Mouse (Mus musculus) retina, postnatal 7 days (tissue): ENCODE measurements around the gene Arl4c.
"Not testable (repeated sequence)": the region's sequence is repeated elsewhere in the genome, so short reads cannot be mapped to it uniquely, and the experiment has no call there.

ENCODE experiments used
- DNase-seq: peaks from one replicate; pipeline ENCODE4 v3.0.0-alpha.2; 2012; ENCODE audit warnings: low read depth, low spot score

Arl4c gene

DNA sequence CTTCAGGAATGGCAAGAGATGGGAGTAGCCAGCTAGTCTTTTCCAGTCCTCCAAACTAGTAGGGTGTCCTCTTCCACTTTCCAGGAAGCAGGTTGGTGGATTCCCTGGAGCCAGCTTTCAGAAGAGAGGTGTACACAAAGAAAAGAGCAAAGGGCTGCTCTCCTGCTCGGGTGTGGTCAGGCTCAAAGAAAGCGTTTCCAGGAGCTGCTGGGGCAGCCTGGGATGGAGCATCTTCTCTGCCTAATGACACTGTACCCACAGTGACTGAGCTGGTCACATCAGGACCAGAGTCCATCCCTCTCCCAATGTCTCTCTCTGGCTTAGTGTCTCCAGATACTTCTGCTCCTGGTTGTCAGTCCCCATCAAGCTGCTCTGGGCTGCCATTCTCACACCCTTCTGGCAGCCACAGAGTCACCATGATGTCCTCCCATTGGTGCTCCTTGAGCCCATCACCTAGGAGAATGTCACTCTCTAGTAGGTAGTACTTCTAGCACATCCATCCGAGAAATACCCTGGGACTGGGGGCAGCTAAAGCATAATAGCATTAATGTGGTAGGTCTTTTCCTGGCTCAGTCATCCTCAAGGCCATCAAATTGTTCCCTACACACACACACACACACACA lies 46.4 kb downstream of the Arl4c start:
- no peak for DNase-seq

DNA sequence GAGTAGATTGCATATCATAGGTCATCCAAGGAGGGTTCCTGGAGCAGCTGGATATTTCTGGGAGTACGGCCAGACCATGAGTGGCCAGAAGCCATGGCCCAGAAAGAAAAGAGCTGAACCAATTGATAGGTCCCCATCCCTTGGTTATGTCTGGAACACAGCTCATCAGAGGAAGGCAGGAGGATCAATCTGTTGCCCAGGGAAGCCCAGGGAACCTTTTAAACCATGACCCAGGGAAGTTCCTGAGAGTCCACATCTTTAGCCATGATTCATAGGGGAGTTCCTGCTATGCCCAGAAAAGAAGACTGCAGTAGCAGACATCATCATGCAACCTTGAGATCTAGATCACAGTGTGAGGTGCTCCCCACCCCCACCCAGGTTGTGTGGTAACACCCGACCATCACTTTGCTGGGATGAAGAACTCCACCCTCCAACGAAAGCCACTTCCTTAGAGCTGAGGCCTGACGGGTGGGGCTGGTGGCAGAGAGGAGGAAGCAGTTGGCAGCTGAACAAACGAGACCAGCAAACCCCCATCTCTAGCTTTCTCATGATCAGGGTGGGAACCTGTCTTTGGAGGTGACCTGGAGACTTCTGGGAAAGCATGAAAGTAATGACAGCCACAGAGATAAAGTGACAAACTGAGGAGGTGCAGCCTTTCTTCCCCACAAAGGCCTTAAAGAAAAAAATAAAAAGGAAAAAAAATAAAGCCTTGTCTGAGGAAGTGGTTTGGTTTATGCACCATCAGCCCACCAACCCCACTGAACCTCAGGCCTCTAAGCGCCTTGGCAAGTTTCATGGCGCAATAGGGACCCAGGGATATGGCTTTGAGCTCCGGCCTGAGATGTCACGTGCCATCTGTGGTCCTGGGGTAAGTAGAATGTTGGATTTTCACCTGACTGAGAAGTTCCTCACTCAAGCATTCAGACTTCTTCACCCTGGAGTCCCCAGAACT lies 47.2 kb downstream of the Arl4c start:
- DNase-seq = no peak

DNA sequence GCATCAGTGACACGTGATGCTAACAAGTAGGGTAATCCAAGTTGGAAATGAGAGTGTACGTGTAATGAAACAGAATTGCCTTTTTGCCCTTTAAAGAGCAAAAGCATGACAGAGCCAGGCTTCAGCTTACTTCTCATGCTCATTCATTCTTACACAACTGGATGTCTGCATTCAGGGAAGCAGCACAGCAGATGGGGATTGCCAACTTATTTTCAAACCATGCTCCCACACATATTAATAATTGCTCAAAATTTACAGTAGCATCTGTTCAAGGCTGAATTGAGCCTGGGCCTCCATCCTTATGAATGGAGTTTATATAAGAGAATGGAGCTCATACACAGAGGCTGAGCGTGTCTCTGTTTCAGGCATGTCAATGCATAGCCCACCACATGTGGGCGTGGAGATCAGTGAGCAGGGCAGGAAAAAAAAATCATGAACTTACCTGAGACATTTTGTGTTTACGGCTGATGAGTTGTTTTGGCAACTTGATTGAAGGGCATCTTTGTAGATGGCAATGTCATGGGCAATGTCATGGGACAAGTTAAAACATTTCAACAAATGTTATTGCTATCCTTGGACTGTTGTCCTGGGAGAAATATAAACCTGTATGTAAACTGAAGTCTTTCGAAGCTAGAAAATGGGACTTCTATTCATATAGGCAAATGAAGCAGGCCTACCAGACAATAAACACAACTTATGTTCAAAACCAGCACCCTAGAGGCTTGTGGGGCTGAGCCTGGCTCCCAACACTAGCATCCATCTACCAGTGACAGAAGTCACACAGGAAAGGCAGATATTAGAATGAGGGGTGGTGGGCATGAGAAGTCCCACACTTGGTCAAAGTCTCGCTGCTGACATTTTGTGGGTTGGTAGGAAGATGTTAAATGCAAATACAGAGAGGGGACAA lies 48.2 kb downstream of the Arl4c start:
- DNase-seq = no peak

DNA sequence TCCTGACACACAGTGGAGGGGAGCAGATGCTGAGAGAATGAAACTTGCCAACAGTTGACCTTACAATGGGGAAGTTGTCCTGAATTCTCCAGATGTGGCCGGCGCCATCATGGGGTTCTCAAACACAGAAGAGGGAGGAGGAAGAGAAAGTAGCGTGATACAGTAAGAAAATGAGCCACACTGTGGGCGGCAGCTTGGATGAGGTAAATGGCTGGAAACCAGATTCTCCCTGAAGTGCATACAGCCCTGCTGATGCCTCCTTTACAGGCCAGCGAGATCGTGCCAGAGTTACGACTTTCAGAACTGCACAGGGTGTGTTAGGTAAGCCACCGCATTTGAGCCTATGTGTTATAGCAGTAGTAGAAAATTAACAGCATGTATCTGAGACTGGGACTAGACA lies 49.3 kb downstream of the Arl4c start:
- no peak for DNase-seq

DNA sequence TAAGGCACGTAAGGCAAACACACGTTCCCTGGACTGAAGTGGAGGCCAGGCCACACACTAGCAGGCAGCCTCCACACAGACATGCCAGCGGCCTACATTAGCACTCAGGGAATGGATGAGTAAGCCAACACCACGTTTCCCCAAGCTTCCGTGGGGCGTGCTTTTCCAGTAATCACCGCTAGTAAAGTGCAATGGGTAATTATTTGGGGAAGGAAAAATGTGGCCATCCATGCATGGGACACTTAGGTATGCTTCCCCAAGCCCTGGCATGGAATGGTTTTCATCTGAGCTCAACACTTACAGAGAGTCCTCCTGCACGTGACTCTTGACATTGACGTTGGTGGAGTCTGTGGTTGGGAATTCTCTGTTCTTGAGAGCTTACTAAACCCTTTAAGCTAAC lies 50.4 kb downstream of the Arl4c start:
- DNase-seq = no peak

DNA sequence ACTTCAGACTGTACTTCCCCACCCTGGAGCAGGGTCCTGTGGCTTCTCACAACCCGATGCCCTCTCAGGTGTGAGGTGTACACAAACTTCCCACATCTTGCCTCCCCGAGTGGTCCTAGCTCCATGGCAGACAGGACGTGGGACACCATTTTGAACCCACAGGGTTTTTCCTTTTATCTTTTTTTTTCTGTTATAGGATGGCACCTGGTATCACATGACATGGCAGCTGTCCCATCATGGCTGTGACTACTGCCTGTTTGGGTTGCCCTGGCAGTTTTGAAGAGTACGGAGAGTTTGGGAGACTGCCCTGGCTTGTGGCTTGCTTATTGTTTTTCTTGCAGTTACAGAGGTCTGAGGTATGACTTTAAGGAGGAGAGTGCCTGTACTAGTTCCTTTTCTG lies 53.3 kb downstream of the Arl4c start:
- DNase-seq = no peak

DNA sequence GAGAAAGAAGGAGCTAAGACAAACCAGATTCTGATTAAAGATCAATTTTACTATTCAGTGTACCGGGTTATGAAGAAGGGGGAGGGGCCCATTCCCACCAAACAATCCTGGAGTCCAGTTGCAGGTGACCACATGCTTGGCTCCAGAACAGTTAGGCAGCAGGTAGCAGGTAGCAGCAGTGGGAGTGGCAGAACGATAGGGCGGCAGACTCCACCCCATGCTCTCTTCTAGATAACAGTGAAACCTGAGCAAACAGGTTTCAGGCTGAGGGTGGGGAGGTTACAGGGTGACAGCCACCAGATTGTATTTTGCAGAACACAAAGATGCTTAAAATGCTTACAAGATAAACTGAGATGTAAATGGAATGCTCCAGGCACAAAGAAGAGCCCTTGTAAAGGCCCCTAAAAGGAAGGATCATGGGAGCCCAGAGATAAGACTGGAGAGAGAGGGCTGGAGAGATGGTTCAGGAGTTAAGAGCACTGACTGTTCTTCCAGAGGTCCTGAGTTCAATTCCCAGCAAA lies 56.4 kb downstream of the Arl4c start:
- no peak for DNase-seq

DNA sequence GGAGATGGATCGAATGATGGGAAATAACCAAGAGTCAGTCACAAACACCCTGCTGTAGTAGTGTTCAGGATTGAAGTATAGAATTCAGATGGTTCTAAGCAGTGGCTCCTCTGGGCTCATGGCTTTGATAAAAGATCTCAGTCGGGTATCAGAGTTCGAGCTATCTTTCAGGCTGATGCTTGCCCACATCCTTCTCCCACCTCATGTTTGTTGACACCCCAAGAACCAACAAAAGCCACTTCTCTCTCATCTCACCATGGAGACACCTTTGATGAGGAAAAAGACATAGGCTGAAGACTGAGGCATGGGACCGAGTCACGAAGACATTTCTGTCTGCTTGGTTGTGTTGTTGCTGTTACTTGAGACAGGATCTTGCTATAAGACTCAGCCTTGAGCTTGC lies 57.6 kb downstream of the Arl4c start:
- no peak for DNase-seq

DNA sequence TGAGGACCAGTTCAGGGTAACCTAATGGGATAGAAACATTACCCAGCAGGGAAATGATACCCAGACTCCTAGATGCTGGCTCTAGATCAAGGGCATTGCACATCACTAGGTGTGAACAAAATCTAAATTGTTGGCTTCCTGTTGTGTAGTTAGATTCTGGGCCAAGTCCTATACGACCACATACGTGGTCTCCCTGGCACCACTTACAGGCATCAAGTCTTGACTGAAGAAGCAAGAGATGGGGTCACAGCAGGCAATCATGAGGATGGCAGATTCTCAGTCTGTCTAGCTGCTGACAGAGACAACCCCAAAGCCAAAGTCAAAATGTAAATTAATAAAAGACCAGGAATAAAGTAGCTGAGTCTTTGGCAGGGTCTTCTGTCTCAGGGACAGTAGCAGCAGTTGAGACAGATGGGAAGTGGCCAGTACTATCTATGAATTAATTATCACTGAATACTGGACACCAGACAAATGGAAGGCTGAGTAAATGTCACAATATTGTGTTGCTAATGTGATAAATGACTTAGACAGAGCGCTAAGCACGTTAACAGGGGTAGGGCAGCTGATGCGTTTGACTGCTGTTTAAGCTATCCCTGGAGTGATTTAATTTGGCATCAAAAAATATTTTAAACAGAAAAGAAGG lies 58.7 kb downstream of the Arl4c start:
- no peak for DNase-seq

DNA sequence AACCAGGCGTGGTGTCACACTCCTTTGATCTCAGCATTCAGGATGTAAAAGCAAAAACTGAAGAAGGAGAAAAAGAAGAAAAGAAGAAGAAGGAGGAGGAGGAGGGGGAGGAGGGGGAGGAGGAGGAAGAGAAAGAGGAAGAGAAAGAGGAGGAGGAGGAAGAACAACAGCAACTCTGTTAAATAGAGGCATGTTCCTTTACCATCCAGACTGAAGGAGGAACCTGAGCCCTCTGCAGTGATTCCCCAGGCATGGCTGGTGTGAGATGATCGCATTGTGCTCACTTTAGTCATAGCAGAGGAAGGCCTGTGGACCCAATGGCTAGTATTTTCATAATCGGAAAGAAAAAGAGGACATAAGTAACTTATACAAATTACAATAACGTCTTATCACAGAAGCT lies 59.3 kb downstream of the Arl4c start:
- no peak for DNase-seq

DNA sequence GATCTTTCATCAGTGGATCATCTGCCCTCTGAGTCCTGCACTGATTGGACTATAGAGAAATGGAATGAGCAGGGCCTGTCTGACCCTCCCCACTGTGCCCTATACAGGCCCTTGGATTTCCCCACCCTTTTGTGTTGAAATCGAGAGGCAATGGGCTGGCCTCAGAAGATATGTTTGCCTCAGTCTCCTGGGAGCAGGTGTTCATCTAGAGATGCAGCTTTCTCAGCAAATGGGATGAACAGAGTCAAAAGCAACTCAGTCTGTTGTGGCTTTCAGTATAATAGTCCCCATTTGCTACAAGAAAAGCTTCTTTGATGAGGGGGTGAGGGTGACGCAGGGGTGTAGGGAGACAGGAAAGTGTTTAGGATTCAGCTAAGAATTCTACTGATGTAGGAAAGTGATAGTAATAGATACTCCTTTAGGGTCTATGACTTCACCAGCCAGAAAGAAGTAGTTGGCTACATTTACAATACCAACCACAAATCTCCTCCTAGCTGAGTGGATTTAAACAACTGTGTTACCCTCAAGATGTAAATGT lies 60.3 kb downstream of the Arl4c start:
- no peak for DNase-seq

DNA sequence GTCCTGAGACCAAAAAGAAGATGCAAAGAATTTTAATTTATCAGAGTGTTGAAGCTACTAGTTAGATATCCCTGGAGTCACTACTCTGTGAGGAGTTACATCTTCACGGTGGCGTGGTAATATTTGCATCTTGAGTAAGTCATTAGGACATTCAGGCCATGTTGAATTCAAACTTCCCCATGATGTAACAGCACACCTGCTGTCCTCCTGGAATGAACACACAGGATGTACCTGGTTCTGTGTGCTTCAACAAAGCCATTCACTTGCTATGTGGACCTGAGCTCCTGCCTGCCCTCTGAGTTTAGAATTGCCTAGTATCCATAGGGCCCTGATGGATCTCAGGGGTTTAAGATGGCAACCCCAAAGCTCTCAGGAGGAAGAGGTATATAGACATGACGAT lies 60.8 kb downstream of the Arl4c start:
- no peak for DNase-seq

DNA sequence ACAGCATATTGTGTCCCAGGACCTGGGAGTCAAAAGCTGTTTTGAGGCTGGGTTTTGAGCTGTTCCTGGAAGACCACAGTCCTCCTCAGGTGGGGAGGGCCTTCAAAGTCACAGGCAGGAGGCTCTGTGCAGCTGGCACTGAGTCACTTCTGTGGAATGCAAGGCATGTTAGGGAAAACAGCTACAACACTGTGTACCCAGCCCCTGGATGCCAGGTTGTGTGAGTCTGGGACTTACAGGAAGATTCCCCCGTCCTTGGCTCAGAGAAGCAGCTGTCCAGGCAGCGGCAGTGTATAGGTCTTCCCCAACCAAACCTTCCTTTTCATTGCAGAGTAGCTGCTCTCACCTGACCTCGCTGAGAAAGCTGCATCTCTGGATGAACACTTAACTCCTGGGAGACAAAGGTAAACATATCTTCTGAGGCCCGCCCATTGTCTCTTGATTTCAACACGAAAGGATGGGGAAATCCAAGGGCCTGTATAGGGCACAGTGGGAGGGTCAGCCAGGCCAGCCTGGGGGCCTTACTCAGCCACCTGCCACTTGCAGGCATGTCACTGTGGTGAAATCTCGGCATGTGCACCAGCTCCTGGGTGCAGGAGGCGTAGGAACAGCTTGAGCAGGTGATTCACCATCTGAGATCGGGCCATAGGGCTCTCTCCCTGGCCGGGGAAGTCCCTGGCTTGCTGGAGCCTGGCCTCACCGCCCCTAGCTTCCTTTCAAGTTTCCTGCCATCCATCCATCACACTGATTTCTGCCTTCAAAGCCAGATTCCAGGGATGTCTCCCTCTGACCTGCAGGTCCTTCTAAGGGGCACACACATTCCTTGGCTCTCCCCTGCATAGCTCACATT lies 62.4 kb downstream of the Arl4c start:
- DNase-seq = no peak

DNA sequence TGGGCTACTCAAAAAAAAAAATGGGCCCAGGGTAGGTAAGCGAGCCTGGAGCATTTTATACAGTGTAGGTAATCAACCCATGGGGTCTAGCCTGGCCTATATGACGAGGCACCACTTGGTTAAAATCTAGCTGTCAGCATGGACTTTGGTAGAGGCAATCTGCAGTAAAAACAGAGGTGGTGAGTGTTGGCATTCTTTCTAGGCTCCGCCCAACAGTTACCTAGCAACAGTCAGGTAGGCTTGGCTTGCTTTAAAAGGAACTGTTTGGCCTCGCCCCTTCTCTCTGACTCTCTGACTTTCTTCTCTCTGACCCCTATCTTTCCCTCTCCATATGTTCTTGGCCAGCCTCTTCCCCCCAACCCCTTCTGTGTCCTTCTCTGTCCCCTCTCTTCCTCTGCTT lies 63.4 kb downstream of the Arl4c start:
- DNase-seq = no peak

DNA sequence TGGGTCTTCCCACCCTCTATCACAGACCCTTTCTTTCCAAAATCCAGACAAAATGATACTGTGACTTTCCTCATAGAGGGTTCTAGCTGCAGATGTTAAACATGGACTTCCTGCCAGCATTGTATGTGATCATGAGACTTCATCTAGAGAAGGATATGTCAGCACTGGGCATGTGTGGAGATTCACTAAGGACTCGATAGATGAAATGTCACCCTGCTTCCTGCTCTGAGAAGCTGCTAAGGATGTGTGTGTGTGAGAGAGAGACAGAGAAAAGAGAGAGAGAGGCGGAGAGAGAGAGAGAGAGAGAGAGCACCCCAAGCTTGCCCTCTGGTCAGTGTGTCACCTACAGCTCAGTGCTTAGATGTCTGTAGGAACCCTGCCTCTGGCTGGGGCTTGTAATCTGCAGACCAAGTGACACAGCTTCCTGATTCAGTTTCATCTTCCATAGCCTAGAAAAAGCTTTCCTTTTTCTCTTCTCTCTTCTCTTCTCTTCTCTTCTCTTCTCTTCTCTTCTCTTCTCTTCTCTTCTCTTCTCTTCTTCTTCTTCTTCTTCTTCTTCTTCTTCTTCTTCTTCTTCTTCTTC lies 65.4 kb downstream of the Arl4c start:
- DNase-seq = not testable (repeated sequence)

DNA sequence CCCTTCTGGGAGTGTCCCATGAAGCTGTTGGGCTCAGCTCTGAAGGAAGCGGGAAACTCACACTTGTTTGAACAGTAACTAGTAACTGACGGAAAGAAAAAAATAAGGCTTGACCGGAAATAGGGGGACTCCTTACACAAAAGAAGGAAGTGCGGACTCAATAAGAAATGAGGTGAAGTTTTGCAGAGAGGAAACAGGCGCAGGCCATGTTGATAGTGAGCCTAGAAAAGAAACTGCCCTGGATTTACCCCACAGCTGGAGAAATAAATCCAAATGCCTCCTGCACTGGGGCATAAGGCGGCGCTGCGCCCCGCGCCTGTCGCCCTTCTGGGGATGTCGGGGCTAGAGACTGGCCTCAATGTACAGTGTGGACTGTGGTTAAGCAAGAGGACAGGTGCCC lies 66.4 kb downstream of the Arl4c start:
- no peak for DNase-seq

DNA sequence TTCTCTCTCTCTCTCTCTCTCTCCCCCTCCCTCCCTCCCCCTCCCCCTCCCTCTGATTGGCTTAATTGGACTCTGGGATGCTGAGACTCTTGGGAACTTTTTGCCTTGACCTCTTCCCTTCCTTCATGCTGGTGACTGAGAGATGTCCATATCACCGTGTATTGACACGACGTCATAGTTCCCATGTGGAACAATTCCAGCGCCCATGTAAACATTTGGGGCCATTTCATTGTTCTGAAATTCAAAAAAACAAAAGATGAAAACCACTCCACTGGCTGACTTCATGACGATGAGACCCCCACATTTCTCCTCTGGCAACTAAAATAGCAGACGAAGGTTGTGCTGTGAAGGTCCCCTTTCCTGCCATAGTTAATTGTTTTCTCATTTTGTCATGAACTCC lies 69.2 kb downstream of the Arl4c start:
- DNase-seq = no peak

DNA sequence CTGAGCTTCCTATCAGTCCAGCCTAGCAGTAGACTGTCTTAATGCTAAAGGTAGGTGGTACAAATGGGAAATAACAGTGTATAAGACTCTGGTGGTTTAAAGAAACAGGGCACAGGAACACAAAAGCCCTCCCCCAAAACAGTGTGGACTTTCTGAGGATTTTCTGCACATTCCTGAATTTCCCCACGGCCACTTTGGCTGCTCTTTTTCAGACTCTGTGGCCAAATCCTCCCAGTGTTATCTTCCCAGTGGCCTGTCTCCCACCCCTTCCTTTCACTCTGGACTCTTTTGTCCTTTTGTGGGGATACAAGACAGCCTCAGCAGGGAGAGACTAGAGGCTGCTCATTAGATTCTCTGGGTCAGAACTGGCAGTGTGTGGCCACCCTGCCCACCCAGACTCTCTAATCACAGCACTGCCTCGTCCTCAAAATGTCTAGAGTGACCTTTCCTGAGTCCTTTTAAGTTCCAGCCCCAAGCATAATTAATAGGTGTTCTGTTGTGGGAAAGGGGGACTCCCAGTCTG lies 72.0 kb downstream of the Arl4c start:
- no peak for DNase-seq

DNA sequence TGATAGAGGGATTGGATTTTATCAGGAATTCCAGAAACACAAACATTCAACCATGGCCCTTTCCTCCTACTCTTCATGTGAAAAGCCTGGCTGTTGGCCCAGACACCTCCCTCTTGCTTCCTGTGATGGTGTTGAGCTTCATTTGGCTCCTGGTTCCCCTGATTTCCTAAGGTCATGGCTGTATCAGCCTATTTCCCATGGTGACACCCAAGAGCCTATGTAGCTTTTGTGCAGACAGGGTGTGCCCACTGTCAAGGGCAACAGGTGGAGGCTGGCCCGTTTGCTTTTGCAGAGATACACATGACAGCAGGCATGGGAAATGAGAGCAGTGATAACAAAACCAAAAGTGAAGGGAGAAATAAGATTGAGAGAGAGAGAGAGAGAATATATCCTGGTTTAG lies 76.8 kb downstream of the Arl4c start:
- DNase-seq = no peak

DNA sequence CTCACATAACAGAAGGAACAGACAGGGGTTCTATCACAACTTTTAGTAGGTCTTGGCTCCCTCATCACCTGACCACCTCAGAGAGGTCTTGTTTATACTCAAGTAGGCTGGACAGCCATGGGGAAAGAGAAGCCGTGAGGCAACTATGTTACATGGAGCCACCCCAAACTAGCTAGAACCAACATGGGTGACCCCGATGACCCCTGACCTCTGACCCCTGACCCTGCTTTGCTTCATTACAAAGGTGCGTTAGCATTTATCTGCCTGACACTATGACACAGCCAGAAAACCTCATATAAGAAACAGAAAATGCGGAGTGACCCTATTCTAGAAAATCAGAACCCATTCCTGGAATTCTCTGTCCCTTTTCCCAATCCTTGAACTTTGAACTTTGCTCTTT lies 77.6 kb downstream of the Arl4c start:
- DNase-seq = no peak
